Mouse (Mus musculus) kidney, adult 2 months (tissue): ENCODE measurements at regions not wholly inside any gene's neighbourhood (a gene's known extent, or its start where the extent isn't known, plus 50 kb on each side); places are given as distances from the start of the nearest gene placed in this dataset.

Experiments
- DNase-seq: peaks from one replicate; pipeline ENCODE4 v3.0.0; 2021
- H3K27ac ChIP-seq: fragments of 200-500 bp; 2 replicates; pipeline ENCODE4 v1.5.1; 2012; ENCODE audit warnings: low read depth, low read length, control low read depth, inconsistent platforms; ENCODE audit not compliant: insufficient read depth
- H3K27me3 ChIP-seq: fragments of 200-500 bp; replicated peaks from 2 replicates; pipeline ENCODE4 v1.6.1; 2012; ENCODE audit warnings: mild to moderate bottlenecking, moderate library complexity, low read length, inconsistent platforms; ENCODE audit not compliant: control insufficient read depth, insufficient read depth
- H3K36me3 ChIP-seq: fragments of 200-500 bp; 2 replicates; pipeline ENCODE4 v1.6.1; 2012; ENCODE audit warnings: mild to moderate bottlenecking, moderate library complexity, low read length, inconsistent platforms; ENCODE audit not compliant: control insufficient read depth, insufficient read depth
- H3K4me1 ChIP-seq: fragments of 200-500 bp; 2 replicates; pipeline ENCODE4 v1.6.1; 2011; ENCODE audit warnings: low read length; ENCODE audit not compliant: control insufficient read depth, insufficient read depth
- H3K4me3 ChIP-seq: fragments of 200-500 bp; 2 replicates; pipeline ENCODE4 v1.5.1; 2011; ENCODE audit warnings: mild to moderate bottlenecking, low read depth, low read length, control low read depth; ENCODE audit not compliant: insufficient read depth
- CTCF ChIP-seq: fragments of 200-500 bp; conservative IDR thresholded peaks from 2 replicates; pipeline ENCODE4 v1.5.1; 2011; ENCODE audit warnings: low read depth, mild to moderate bottlenecking, control low read depth, low read length, moderate library complexity, mixed read lengths; ENCODE audit not compliant: insufficient read depth, insufficient read length
- POLR2A ChIP-seq: fragments of 200-500 bp; IDR thresholded peaks from one replicate; pipeline ENCODE4 v1.6.1; 2011; ENCODE audit warnings: low read depth, low read length, control low read depth
- WGBS: fragments of 180-500 bp; shearing (Covaris S2); methylation state at CpG from one replicate; pipeline ENCODE4 v1.1.7; 2018; 5-methylcytosine and 5-hydroxymethylcytosine counted together

GRCm38 (mm10) chr19:56065730-56066129 lies 221.2 kb upstream of the Habp2 start:
- Histone ChIP-seq H3K4me1 (no peaks in the 10 kb centered on the region), H3K27me3 (no peaks in the 10 kb centered on the region), H3K36me3 (no peaks in the 10 kb centered on the region), H3K4me3 (no peak overlapping the region), H3K27ac (no peak overlapping the region)
- 27% methylated on average over 6 of the region's 6 CpGs for WGBS
- TF ChIP-seq CTCF (no peak), POLR2A (no peak)
- DNase-seq = no peak

- Histone ChIP-seq H3K36me3 (no peaks in the 10 kb centered on the region), H3K27me3 (no peaks in the 10 kb centered on the region), H3K4me3 (no peak overlapping the region), H3K27ac (no peak overlapping the region), H3K4me1 (no peaks in the 10 kb centered on the region)
- WGBS = 66% methylated on average over 8 of the region's 8 CpGs
- no peak for TF ChIP-seq CTCF
- TF ChIP-seq POLR2A = no peak
- DNase-seq = no peak
Observed at GRCm38 (mm10) chr19:56068165-56068564, 218.8 kb upstream of the Habp2 start.

GRCm38 (mm10) chr19:56068854-56069253 lies 218.1 kb upstream of the Habp2 start:
- no peaks in the 10 kb centered on the region for H3K4me1 ChIP-seq
- TF ChIP-seq CTCF = no peak
- TF ChIP-seq POLR2A = no peak
- no peaks in the 10 kb centered on the region for H3K27me3 ChIP-seq
- H3K4me3 ChIP-seq = no peak overlapping the region; the same call in 1 of the 2 replicates
- 67% methylated on average over 12 of the region's 12 CpGs for WGBS
- H3K36me3 ChIP-seq = no peaks in the 10 kb centered on the region
- no peak overlapping the region for H3K27ac ChIP-seq
- DNase-seq = no peak

GRCm38 (mm10) chr19:56069266-56069665 lies 217.7 kb upstream of the Habp2 start:
- Histone ChIP-seq H3K27me3 (no peaks in the 10 kb centered on the region), H3K4me3 (no peak overlapping the region), H3K36me3 (no peaks in the 10 kb centered on the region), H3K4me1 (no peaks in the 10 kb centered on the region), H3K27ac (no peak overlapping the region)
- 63% methylated on average over 10 of the region's 10 CpGs for WGBS
- TF ChIP-seq CTCF (no peak), POLR2A (no peak)
- DNase-seq = peak; percentile 26

- H3K27me3 ChIP-seq = no peaks in the 10 kb centered on the region
- no peak overlapping the region for H3K27ac ChIP-seq
- no peak overlapping the region for H3K4me3 ChIP-seq
- DNase-seq = no peak
- no peaks in the 10 kb centered on the region for H3K36me3 ChIP-seq
- H3K4me1 ChIP-seq = no peaks in the 10 kb centered on the region
- WGBS = 66% methylated on average over 4 of the region's 4 CpGs
- no peak for TF ChIP-seq POLR2A
- no peak for TF ChIP-seq CTCF
Observed at GRCm38 (mm10) chr19:56071340-56071739, 215.6 kb upstream of the Habp2 start.

- TF ChIP-seq POLR2A (no peak), CTCF (no peak)
- DNase-seq = no peak
- Histone ChIP-seq H3K36me3 (no peaks in the 10 kb centered on the region), H3K27ac (no peak overlapping the region), H3K4me1 (no peaks in the 10 kb centered on the region), H3K27me3 (no peaks in the 10 kb centered on the region), H3K4me3 (no peak overlapping the region)
- 74% methylated on average over 8 of the region's 8 CpGs for WGBS
Observed at GRCm38 (mm10) chr19:56076128-56076527, 210.8 kb upstream of the Habp2 start.

- H3K4me3 ChIP-seq = no peak overlapping the region
- no peaks in the 10 kb centered on the region for H3K36me3 ChIP-seq
- no peak for DNase-seq
- no peaks in the 10 kb centered on the region for H3K27me3 ChIP-seq
- no peak overlapping the region for H3K27ac ChIP-seq
- WGBS = 84% methylated on average over 8 of the region's 8 CpGs
- TF ChIP-seq CTCF (no peak), POLR2A (no peak)
- no peaks in the 10 kb centered on the region for H3K4me1 ChIP-seq
Observed at GRCm38 (mm10) chr19:56077491-56077890, 209.4 kb upstream of the Habp2 start.

- Histone ChIP-seq H3K4me1 (no peaks in the 10 kb centered on the region), H3K27ac (no peak overlapping the region), H3K27me3 (no peaks in the 10 kb centered on the region), H3K36me3 (no peaks in the 10 kb centered on the region), H3K4me3 (no peak overlapping the region)
- TF ChIP-seq CTCF (no peak), POLR2A (no peak)
- WGBS = 77% methylated on average over 7 of the region's 7 CpGs
- DNase-seq = no peak
Observed at GRCm38 (mm10) chr19:56086413-56087083, 200.4 kb upstream of the Habp2 start.
